Mouse (Mus musculus): ENCODE measurements around the gene Tmem150c. TPM values are rescaled to one million over a fixed set of nuclear protein-coding genes. Genes with fewer than 3 reads are reported as not detected.

Tmem150c gene
- polyA plus RNA-seq, 1 experiment from 2014 or later = 2.7 TPM

DNA sequence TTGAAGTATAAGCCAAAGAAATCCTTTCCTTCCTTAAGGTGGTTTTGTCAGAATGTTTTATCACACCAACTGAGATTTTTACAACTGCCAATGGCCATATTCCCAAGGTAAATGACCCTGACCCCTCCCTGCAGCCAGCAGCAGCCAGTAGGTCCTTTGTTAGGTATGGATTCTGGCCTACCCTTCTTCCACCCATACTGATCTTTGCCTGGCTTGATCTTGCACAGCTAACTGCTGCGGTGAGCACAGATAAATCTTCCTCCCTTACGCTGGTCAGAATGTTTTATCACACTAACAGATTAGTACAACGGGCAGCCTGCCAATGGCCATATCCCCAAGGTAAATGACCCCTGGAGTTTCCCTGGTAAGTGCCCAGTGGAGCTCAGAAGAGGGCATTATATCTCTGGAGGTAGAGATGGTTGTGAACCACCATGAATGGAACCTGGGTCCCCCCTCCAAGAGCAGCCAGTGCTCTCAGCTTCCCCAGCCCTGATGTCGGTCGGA, 103.7 kb downstream of the Tmem150c start:
- WGBS = 48% methylated on average over 5 of the region's 5 CpGs
- peaks cover 20% of the 10 kb centered on the region for H3K4me1 ChIP-seq (ENCODE audit: control insufficient read depth, insufficient read depth, low read length)
- ATAC-seq (replicated peaks; ENCODE audit: extremely low read depth, insufficient read depth, low FRiP score) = no peak
- H3K36me3 ChIP-seq (ENCODE audit: control insufficient read depth, insufficient read depth) = peaks cover 17% of the 10 kb centered on the region
- H3K27me3 ChIP-seq (ENCODE audit: control insufficient read depth, insufficient read depth, low read length) = no peaks in the 10 kb centered on the region
- no peak overlapping the region for H3K4me3 ChIP-seq (ENCODE audit: low read length)
- no peaks in the 10 kb centered on the region for H3K9me3 ChIP-seq (replicated peaks; ENCODE audit: control insufficient read depth, low read length)
- H3K4me2 ChIP-seq (ENCODE audit: low read depth, low read length) = no peak overlapping the region
- H3K9ac ChIP-seq (ENCODE audit: low read length) = no peak overlapping the region
- H3K27ac ChIP-seq (ENCODE audit: low read length) = no peak overlapping the region

DNA sequence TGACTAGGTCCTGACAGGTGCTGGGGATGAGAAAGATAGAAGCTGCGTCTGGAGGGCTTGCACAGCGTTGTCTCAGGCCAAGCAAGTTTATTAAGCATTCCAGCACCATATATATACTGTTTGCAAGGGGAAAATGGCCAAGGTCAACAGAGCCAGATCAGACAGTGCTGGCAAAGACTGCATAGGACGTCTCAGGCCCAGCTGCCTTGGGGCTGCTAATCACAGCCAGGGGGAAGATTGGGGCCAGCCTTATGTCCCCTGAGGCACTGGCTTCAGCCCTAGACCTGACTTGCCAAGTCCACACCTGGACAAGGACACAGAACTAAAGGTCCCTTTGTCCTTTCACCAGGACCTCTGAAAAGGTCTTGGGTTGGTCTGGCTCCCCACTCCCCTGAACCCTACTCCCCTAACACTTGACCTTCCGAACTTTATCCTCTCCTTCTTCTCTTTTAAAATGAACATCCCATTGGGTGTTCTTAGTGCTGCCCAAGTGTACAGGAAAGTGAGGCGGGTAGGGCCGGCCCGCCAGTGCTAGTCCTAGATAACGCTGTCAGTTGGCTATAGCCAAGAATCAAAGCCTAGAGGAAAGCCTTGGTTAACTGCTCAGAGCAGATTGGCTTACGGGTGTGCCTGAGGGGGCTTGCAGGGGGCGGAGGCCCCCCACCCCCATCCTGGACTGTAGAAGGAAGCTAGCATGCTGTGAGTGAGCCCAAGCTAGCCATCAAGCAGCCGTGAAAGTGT, 104.6 kb downstream of the Tmem150c start:
- no peaks in the 10 kb centered on the region for H3K9me3 ChIP-seq (replicated peaks; ENCODE audit: control insufficient read depth, low read length)
- H3K27ac ChIP-seq (ENCODE audit: low read length) = peak overlapping the region; percentile 47
- 60% methylated on average over 11 of the region's 11 CpGs for WGBS
- H3K9ac ChIP-seq (ENCODE audit: low read length) = no peak overlapping the region
- H3K4me1 ChIP-seq (ENCODE audit: control insufficient read depth, insufficient read depth, low read length) = peaks cover 20% of the 10 kb centered on the region
- ATAC-seq (replicated peaks; ENCODE audit: extremely low read depth, insufficient read depth, low FRiP score) = peak; percentile 68; the same call in 1 of the 2 replicates
- no peak overlapping the region for H3K4me2 ChIP-seq (ENCODE audit: low read depth, low read length)
- H3K27me3 ChIP-seq (ENCODE audit: control insufficient read depth, insufficient read depth, low read length) = no peaks in the 10 kb centered on the region
- peaks cover 14% of the 10 kb centered on the region for H3K36me3 ChIP-seq (ENCODE audit: control insufficient read depth, insufficient read depth)
- H3K4me3 ChIP-seq (ENCODE audit: low read length) = no peak overlapping the region

DNA sequence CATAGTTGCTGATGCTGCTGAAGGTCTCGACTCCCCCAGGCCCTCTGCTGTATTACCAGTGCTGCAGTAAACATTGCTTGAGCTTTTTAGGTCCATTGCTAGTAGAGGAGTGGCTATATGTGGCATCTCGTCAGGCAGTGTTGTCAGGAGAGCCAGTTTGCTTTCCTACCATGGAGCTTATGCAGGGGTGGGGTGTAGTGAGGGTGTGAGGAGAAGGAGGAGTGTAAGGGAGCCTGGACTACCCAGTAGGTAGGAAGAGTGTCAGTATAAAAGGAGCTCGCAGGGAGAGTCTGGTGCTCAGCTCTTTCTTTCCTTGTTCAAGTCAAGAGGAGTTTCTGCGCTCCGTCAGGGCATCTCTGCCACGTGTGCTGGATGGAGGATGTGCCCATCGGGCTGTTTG, 106.9 kb downstream of the Tmem150c start:
- Histone ChIP-seq H3K4me3 (ENCODE audit: low read length) (no peak overlapping the region), H3K4me1 (ENCODE audit: control insufficient read depth, insufficient read depth, low read length) (peaks cover 22% of the 10 kb centered on the region), H3K27ac (ENCODE audit: low read length) (no peak overlapping the region), H3K36me3 (ENCODE audit: control insufficient read depth, insufficient read depth) (peaks cover 4% of the 10 kb centered on the region; the same call in 1 of the 2 replicates), H3K9me3 (replicated peaks; ENCODE audit: control insufficient read depth, low read length) (no peaks in the 10 kb centered on the region), H3K9ac (ENCODE audit: low read length) (no peak overlapping the region), H3K4me2 (ENCODE audit: low read depth, low read length) (no peak overlapping the region), H3K27me3 (ENCODE audit: control insufficient read depth, insufficient read depth, low read length) (no peaks in the 10 kb centered on the region)
- WGBS = 84% methylated on average over 7 of the region's 7 CpGs
- ATAC-seq (replicated peaks; ENCODE audit: extremely low read depth, insufficient read depth, low FRiP score) = no peak

DNA sequence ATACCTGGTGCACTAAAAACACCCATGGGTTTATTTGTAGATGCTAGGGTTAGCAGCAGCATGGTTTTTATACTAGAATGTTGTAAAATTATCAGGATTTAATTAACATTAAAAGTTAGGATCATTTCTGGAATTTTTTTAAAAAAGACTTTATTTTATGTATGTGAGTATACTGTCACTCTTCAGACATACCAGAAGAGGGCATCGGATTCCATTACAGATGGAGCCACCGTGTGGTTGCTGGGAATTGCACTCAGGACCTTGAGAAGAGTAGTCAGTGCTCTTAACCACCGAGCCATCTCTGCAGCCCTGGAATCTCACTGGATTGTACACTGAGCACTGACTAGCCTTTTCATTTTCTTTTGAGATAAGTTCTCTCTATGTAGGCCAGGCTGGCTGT, 109.7 kb downstream of the Tmem150c start:
- no peaks in the 10 kb centered on the region for H3K27me3 ChIP-seq (ENCODE audit: control insufficient read depth, insufficient read depth, low read length)

DNA sequence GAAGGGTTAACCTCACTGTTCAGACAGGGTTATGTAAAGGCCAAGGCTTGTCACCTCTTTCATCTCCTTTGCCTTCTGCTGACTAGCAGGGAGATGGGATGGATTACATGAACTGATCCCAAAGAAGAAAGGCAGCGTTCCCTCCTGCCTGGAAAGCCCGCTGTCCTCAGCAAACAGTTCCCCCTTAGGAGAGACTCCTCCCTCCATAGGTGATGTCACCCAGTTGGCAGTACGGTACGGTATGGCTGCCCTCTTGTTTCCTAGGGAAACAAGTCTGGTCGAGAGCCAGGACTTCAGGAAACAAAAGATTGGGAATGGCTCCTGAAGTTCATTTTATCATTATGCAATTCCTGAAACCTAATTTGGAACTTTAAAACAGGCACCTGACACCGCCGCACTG, 111.7 kb downstream of the Tmem150c start:
- WGBS = 36% methylated on average over 7 of the region's 7 CpGs
- Histone ChIP-seq H3K4me2 (ENCODE audit: low read depth, low read length) (no peak overlapping the region), H3K36me3 (ENCODE audit: control insufficient read depth, insufficient read depth) (0 out of 2 replicates have a peak, but pooled peaks cover under 1% of the 10 kb centered on the region), H3K27me3 (ENCODE audit: control insufficient read depth, insufficient read depth, low read length) (no peaks in the 10 kb centered on the region), H3K4me1 (ENCODE audit: control insufficient read depth, insufficient read depth, low read length) (peaks cover 29% of the 10 kb centered on the region), H3K27ac (ENCODE audit: low read length) (no peak overlapping the region), H3K4me3 (ENCODE audit: low read length) (no peak overlapping the region), H3K9me3 (replicated peaks; ENCODE audit: control insufficient read depth, low read length) (no peaks in the 10 kb centered on the region), H3K9ac (ENCODE audit: low read length) (0 out of 2 replicates have a peak overlapping the region, but pooled peaks have one; percentile 27)
- ATAC-seq (replicated peaks; ENCODE audit: extremely low read depth, insufficient read depth, low FRiP score) = 0 out of 2 replicates have a peak, but pooled peaks have one; percentile 29

More for the DNA sequence above, 109.7 kb downstream of the Tmem150c start:
- Histone ChIP-seq H3K27ac (ENCODE audit: low read length) (no peak overlapping the region), H3K4me1 (ENCODE audit: control insufficient read depth, insufficient read depth, low read length) (peaks cover 22% of the 10 kb centered on the region), H3K9me3 (replicated peaks; ENCODE audit: control insufficient read depth, low read length) (no peaks in the 10 kb centered on the region), H3K36me3 (ENCODE audit: control insufficient read depth, insufficient read depth) (peaks cover 4% of the 10 kb centered on the region; the same call in 1 of the 2 replicates), H3K4me3 (ENCODE audit: low read length) (no peak overlapping the region), H3K9ac (ENCODE audit: low read length) (no peak overlapping the region), H3K4me2 (ENCODE audit: low read depth, low read length) (no peak overlapping the region)
- ATAC-seq (replicated peaks; ENCODE audit: extremely low read depth, insufficient read depth, low FRiP score) = no peak
- 88% methylated on average over 3 of the region's 3 CpGs for WGBS

DNA sequence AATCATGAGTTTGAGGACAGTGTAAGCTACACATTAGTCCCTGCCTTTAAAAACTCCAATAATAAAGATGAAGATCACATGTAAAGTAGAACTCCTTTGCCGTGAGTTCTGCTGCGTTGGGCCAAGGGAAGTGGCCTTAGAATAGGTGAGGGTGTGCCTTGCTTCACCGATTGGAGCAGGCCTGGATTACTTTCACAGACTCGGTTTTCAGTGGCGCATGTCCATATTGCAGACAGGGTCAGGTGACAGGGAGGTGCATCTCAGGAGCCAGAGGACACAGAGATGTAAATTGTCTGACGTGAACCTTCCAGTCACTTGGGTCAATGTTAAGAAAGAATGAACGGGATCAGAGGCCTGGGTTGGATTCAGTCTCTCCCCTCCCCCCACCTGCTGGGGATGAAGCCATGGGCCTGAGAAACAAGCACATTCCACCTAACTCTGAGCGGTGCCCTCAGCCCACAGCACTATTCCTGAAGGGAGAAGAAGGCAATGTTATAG, 112.4 kb downstream of the Tmem150c start:
- no peak overlapping the region for H3K27ac ChIP-seq (ENCODE audit: low read length)
- peak overlapping the region; percentile 27; the same call in 1 of the 2 replicates for H3K9ac ChIP-seq (ENCODE audit: low read length)
- no peaks in the 10 kb centered on the region for H3K9me3 ChIP-seq (replicated peaks; ENCODE audit: control insufficient read depth, low read length)
- H3K36me3 ChIP-seq (ENCODE audit: control insufficient read depth, insufficient read depth) = no peaks in the 10 kb centered on the region
- H3K4me2 ChIP-seq (ENCODE audit: low read depth, low read length) = no peak overlapping the region
- WGBS = 69% methylated on average over 8 of the region's 8 CpGs
- H3K27me3 ChIP-seq (ENCODE audit: control insufficient read depth, insufficient read depth, low read length) = no peaks in the 10 kb centered on the region
- H3K4me3 ChIP-seq (ENCODE audit: low read length) = no peak overlapping the region
- no peak for ATAC-seq (replicated peaks; ENCODE audit: extremely low read depth, insufficient read depth, low FRiP score)
- H3K4me1 ChIP-seq (ENCODE audit: control insufficient read depth, insufficient read depth, low read length) = peaks cover 29% of the 10 kb centered on the region

DNA sequence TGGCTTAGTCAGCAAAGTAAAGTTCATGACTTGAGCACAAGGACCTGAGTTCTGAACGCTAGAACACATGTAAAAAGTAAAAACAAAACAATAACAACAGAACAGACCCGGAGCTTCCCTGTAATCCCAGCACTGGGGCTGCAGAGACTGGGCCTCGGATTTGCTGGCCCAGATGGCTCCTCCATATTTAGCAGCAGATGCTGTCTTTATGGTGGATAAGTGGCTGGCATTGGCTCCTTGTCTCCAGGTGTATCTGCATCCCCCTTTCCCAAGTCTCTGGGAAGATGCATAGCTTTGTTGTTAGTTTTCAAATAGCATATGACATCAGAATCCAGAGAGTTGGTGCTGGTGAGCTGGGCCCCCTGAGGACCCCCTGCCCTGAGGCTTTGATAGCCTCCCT, 113.5 kb downstream of the Tmem150c start:
- Histone ChIP-seq H3K9ac (ENCODE audit: low read length) (no peak overlapping the region), H3K9me3 (replicated peaks; ENCODE audit: control insufficient read depth, low read length) (no peaks in the 10 kb centered on the region), H3K4me1 (ENCODE audit: control insufficient read depth, insufficient read depth, low read length) (peaks cover 29% of the 10 kb centered on the region), H3K4me3 (ENCODE audit: low read length) (no peak overlapping the region), H3K36me3 (ENCODE audit: control insufficient read depth, insufficient read depth) (no peaks in the 10 kb centered on the region), H3K27ac (ENCODE audit: low read length) (no peak overlapping the region), H3K4me2 (ENCODE audit: low read depth, low read length) (no peak overlapping the region), H3K27me3 (ENCODE audit: control insufficient read depth, insufficient read depth, low read length) (no peaks in the 10 kb centered on the region)
- 70% methylated on average over 3 of the region's 3 CpGs for WGBS
- ATAC-seq (replicated peaks; ENCODE audit: extremely low read depth, insufficient read depth, low FRiP score) = no peak

DNA sequence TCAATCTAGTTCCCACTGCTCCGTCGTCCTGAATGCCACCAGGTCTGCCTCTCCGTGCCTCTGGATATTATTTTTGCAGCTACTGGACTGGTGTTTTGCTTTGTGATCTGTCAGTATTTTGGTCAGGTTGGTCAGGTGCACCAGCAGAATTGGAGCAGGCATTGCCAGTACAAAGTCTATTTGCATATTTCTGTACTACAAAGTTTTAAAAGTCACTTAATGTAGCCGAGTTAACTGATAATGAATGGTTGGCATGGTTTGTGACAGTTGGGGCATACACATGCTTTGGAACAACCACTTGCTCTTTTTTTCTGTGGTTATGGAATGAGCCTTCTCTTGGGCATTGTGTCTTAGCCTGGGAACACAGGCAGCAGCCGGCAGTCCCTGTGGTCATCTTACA, 115.0 kb downstream of the Tmem150c start:
- no peak for ATAC-seq (replicated peaks; ENCODE audit: extremely low read depth, insufficient read depth, low FRiP score)
- WGBS = 69% methylated on average over 5 of the region's 5 CpGs
- H3K4me1 ChIP-seq (ENCODE audit: control insufficient read depth, insufficient read depth, low read length) = peaks cover 33% of the 10 kb centered on the region

DNA sequence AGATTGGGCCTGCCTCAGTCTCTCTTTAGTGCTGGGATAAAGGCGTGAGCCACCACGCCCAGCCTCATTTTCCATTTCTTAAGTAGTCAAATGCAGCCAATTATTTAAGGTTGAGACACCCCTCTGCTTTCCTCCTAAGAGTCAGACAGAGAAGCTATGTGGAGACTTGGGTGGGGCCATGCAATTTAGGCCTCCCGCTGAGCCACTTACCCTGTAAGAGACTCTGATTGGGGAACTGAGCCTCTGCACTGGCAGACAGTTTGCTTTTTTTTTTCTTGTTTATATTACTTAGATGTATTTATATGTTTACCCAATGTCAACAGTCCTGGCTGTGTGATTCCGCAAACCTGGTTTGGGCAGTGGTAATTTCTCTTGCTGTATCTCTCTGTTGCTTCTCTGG, 115.6 kb downstream of the Tmem150c start:
- WGBS = 86% methylated on average over 4 of the region's 4 CpGs
- no peak overlapping the region for H3K27ac ChIP-seq (ENCODE audit: low read length)
- peaks cover 33% of the 10 kb centered on the region for H3K4me1 ChIP-seq (ENCODE audit: control insufficient read depth, insufficient read depth, low read length)
- no peaks in the 10 kb centered on the region for H3K9me3 ChIP-seq (replicated peaks; ENCODE audit: control insufficient read depth, low read length)
- no peak overlapping the region for H3K9ac ChIP-seq (ENCODE audit: low read length)
- no peak for ATAC-seq (replicated peaks; ENCODE audit: extremely low read depth, insufficient read depth, low FRiP score)
- H3K4me2 ChIP-seq (ENCODE audit: low read depth, low read length) = no peak overlapping the region
- no peaks in the 10 kb centered on the region for H3K36me3 ChIP-seq (ENCODE audit: control insufficient read depth, insufficient read depth)
- H3K4me3 ChIP-seq (ENCODE audit: low read length) = no peak overlapping the region
- no peaks in the 10 kb centered on the region for H3K27me3 ChIP-seq (ENCODE audit: control insufficient read depth, insufficient read depth, low read length)

More for the DNA sequence above, 115.0 kb downstream of the Tmem150c start:
- no peak overlapping the region for H3K4me3 ChIP-seq (ENCODE audit: low read length)
- no peaks in the 10 kb centered on the region for H3K36me3 ChIP-seq (ENCODE audit: control insufficient read depth, insufficient read depth)
- H3K27ac ChIP-seq (ENCODE audit: low read length) = no peak overlapping the region
- H3K4me2 ChIP-seq (ENCODE audit: low read depth, low read length) = no peak overlapping the region
- H3K27me3 ChIP-seq (ENCODE audit: control insufficient read depth, insufficient read depth, low read length) = no peaks in the 10 kb centered on the region
- H3K9ac ChIP-seq (ENCODE audit: low read length) = no peak overlapping the region
- no peaks in the 10 kb centered on the region for H3K9me3 ChIP-seq (replicated peaks; ENCODE audit: control insufficient read depth, low read length)

Measured in heart, embryonic 16.5 days (tissue).